Mouse (Mus musculus) hematopoietic multipotent progenitor cell, adult 10-12 weeks (in vitro differentiated cells): ENCODE data around the gene Cabp5. TPM values are rescaled to one million over a fixed set of nuclear protein-coding genes. Genes with fewer than 3 reads are reported as not detected.

Source experiments
- polyA plus RNA-seq: library from polyadenylated mRNA; stranded (reverse); fragments of >175 nt; gene quantifications from 2 replicates; pipeline ENCODE4 v1.2.3, GENCODE M21; 2012; ENCODE audit warnings: low replicate concordance

The Cabp5 gene
- not detected in 2 replicates for polyA plus RNA-seq

DNA sequence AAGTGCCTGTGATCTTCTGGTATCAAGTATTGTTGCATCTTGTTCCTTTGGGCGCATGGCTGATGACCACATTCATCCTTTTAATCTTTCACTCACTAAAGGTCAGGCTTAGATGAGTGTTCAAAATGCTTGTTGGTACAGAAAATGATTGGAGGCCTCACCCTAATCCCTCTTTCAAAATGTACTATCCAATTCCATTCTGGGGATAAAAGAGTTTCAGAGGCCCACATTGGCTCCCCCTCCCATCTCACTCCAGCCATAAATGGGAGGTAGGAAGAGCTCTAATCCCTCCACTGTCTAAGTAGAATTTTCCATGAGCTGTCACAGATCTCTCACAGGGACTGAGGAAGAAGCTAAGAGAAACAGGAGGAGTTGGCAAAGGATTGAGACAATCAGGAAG is at the start of gene Cabp5:
TSS of gene Cabp5 (plus strand) at position 301 of the 400 bp plus-strand sequence.

DNA sequence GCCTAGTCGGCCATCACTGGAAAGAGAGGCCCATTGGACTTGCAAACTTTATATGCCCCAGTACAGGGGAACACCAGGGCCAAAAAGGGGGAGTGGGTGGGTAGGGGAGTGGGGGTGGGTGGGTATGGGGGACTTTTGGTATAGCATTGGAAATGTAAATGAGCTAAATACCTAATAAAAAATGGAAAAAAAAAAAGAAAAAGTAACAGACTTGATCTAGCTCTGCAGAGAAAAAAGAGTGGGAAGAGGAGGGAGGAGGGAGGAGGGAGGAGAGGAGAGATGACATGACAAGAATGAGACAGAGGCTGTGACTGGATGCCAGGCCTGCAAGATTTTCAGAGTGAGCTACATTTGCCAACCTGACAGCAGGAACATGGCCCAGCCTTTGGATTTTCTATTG is 52.6 kb downstream of the Cabp5 start, which contains the start of gene Bsph1:
TSS of gene Bsph1 (plus strand) at position 301 of the 400 bp plus-strand sequence.

Other genes starting within 250 kb of the Cabp5 start
- not detected in 2 replicates for gene Vmn1r88, start 238.6 kb upstream of the Cabp5 start, polyA plus RNA-seq
- not detected in 2 replicates for gene Vmn1r89, start 185.1 kb upstream of the Cabp5 start, polyA plus RNA-seq
- 9.6 and 22.9 TPM in 2 replicates for gene Lig1, start 120.8 kb upstream of the Cabp5 start, polyA plus RNA-seq
- gene Zswim9, start 119.4 kb upstream of the Cabp5 start, polyA plus RNA-seq = 1.3 and 3.0 TPM in 2 replicates
- 0.17 TPM in 1 of 2 replicates, not detected in the other for gene Pla2g4c, start 73.5 kb upstream of the Cabp5 start, polyA plus RNA-seq
- not detected in 2 replicates for gene Bsph1, start 52.7 kb downstream of the Cabp5 start, polyA plus RNA-seq
- gene Bsph2, start 172.9 kb downstream of the Cabp5 start, polyA plus RNA-seq = not detected in 2 replicates
- not detected in 2 replicates for gene Sult2a5, start 225.8 kb downstream of the Cabp5 start, polyA plus RNA-seq